Mouse (Mus musculus): ENCODE results near the gene Pop7.
A peak's percentile ranks its signal among the peaks of the same experiment; 100 is the strongest.

Gene Pop7

DNA sequence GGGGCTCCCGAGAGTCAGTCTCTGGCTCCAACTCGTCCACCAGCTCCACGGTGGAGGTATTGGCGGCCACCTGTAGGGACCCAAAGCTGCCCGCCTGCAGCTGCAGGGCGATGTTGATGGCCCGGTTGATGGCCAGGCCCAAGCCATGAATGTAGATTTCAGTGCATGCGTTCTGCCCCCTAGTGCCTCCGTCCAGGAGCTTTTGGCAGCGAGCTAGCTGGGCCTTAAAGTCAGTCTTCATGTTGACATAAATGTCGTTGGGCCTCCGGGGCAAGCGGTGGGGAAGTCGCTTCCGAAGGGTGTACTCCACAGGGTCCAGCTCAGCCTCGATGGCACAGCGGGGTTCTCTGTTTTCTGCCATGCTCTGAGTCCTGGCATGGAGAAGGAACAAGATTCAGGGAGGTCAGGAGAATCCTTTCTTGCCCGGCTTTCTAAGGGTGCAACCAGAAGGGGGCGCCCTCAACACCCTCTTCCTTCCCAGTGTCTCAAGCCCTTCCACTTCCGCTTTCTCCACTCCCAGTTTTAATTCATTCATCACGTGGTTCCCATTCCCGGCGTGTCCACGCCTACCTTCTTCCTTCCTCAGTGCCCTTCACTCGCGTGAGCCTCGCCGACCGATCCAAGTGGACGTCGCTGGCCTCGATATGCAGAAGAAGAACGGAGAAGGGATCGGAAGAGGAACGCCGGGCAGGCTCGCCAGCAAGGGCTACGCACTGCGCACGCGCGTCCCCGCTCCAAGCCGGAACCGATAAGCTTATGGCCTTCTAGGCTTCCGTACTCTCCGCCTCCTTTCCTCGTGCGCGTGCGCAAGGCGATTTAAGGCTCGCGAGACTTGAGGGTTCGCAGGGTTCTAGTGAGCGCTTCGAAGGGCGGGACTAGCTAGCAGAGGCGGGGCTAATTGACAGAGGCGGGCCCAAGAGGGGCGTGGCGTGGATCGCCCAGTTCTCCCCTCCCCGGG lies at the start of gene Pop7:
TSS of gene Pop7 (minus strand) at position 810 of the 958 bp plus-strand sequence.
- peak; percentile 100 for DNase-seq (ENCODE audit: low spot score)

DNA sequence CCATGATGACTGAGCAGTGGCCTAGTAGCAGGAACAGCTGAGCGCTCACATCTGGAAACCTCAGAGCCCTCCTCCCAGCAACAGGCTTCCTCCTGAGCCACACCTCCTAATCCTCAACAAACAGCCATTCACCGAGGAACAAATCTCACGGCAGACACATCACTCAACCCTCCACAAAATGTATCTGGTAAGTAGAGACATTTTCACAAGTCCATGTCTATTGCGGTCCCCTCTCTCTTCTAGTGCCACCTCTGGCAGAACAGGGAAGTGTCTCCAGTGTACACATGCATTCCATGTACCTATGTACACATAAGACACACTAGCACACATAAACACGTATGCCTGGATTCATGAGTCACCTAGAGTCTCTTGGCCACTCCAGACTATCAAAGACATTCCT lies 48.8 kb upstream of the Pop7 start:
- no peak for DNase-seq (ENCODE audit: low spot score)

DNA sequence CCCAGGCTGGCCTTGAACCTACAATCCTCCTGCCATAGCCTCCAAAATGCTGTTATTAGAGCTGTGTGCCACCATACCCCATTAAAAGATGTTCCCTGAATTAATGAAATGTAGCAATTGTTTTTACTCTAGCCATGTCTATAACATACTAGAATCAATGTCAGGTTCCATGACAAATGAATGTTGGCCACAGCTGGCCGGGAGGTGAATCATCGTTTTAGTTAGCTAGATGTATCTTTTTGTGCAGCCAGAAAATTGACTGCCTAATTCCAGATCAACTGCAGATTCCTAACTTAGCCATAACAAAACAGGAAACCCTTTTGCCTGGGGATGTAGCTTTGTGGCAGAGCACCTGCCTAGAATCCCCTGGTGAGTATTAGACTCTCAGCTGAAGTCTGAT lies 47.5 kb upstream of the Pop7 start:
- no peak for DNase-seq (ENCODE audit: low spot score)

DNA sequence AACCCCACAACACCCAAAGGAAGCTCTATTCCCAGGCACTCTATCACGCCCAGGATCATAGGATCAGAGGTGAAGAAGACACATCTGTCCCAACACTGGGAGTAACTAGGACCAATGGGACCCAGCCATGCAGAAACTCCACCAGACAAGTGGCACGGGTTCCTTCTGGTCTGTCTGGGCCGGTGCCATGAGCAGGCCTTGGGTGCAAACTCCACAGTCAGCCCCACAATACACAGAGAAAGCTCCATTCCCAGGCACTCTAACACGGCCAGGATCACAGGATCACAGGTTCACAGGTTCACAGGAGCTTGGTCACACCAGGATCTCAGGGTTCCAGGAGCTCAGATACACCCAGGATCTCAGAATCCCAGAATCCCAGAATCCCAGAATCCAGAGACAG lies 43.3 kb upstream of the Pop7 start:
- no peak for DNase-seq (ENCODE audit: low spot score)

DNA sequence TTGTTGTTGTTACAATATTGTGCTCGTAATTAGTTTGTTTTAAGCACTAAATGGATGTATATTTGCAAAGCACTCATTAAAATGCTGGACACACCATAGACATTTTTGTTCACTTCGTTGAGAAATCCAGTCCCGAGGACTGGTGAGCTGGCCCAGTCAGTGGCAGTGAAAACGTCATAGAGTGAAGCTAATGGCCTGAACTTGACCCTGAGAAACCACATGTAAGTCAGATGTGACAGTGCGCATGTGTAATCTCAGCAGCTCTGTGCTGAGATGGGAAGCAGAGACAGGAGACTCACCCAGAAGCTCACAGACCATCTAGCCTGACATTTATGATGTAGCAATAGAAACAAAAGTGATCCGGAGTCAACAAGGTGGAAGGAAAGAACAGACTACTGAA lies 42.6 kb upstream of the Pop7 start:
- DNase-seq (ENCODE audit: low spot score) = no peak

DNA sequence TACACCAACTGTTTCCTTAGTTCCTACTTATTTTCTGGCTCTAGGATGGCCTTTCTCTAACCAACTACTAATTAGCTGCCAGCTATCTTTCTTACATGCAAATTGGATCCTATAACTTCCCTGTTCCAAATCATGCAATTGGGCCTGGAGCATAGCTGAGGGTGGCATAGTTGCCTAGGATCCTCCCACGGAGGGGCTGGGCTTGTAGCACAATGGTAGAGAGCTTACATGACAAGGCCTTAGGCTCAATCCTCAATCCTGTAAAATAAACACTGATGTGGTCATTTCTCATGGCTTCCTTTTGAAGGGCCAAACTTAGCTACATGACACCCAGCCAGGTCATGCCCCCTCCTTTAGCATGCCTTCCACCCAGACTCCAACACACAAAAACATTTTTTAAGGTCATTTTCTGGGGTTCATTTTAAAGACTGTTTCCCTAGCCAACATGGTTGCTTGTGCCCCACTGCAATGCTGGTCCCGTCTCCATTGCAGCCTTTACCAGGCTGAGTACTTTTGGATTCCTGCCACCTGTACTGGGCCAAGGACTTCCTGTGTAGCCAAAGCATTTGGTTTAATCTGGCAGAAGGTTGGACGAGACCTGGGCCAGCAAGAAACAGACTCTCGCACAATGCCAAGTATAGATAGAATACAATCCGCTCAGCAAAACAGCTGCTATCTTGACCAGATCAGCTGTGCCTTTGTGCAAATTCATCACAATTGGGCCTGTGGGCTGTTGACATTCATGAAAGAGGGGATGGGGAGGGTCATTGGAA lies 39.6 kb upstream of the Pop7 start:
- peak; percentile 24 for DNase-seq (ENCODE audit: low spot score)

DNA sequence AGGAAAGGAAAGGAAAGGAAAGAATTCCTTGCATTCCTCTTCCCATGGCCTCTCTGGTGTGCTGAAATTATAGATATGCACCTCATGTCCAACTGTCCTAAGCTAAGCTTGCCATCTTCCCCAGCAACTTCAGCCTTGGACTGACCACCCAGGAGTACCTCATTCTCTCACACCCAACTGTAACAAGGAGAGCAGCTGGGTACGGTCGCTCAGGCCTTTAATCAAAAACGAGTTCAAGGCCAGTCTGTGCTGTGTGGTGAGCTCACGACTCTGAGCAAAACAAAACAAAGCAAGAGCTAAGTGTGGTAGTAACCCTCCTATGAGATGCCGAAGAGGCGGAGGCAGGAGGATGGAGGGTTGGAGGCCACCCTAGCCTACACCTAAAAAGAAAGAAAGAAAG lies 38.7 kb upstream of the Pop7 start:
- DNase-seq (ENCODE audit: low spot score) = no peak

DNA sequence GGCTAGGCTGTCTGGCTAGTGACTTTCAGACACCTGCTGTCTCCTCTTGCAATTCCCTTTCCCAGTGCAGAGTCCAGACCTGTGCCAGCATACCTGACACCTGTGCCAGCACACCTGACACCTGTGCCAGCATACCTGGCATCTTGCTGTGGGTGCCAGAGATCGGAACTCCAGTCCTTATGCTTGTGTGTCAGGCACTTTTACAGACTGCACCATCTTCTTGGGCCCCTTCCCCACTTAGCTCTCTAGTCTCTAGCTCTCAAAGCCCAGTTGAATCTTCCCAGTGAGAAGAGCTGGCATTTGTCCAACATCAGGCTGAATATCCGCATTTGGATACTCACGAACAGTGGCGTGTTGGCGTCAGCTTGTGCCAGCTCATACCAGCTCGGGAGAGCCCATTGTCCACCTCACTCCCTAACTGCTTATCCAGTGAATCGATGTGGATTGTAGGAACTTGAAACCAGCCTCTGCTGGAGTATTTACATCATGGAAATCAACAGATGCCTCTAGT lies 37.0 kb upstream of the Pop7 start:
- DNase-seq (ENCODE audit: low spot score) = no peak

DNA sequence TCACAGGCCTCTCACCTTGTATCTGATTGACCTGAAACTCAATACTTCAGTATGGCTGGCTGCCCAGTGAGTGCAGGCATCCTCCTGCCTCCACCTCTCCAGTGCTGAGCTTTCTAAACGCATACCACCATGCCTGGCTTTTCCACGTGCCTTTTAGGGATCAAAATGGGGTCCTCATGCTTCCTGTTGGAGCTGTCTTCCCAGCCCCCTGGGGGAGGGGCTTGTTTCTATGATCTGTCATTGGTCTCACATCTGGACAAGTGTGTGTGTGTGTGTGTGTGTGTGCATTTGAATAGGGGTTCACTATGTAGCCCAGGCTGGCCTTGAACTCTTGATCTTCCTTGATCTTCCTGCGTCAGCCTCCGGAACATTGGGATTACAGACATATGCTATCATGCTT lies 35.1 kb upstream of the Pop7 start:
- no peak for DNase-seq (ENCODE audit: low spot score)

DNA sequence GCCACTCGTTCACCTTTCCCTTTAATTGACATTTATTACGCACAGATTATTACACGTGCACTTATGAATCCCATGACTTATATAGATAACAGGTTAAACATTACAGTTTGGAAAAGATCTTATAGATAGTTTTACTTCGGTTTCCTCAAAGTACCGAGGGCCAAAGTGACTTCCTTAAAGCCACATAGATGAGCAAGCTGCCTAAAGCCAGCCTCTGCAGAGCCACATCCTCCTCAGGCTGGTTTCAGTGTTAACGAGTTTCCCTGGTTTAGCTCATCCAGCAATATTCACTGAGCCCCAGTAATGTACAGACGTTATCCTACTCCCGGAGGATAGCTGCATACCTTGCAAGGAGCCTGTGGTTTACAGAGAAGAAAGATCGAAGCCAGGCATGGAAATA lies 33.0 kb upstream of the Pop7 start:
- DNase-seq (ENCODE audit: low spot score) = no peak

DNA sequence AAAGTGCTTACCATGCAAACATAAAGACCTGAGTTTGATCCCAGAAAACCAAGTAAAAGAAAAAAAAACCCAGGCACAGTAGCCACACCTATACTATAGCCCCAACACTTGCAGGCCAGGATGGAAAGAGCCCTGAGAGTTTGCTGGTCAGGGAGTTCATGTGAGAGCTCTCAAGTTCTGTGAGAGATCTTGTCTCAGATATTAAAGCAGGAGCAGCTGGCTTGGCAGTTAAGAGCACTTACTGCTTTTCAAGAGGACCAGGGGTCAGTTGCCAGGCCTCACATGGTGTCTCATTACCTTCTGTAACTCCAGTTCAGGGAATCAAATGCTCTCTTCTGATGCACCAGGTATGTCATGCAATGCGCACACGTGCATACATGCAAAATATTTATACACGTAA lies 32.4 kb upstream of the Pop7 start:
- DNase-seq (ENCODE audit: low spot score) = no peak

DNA sequence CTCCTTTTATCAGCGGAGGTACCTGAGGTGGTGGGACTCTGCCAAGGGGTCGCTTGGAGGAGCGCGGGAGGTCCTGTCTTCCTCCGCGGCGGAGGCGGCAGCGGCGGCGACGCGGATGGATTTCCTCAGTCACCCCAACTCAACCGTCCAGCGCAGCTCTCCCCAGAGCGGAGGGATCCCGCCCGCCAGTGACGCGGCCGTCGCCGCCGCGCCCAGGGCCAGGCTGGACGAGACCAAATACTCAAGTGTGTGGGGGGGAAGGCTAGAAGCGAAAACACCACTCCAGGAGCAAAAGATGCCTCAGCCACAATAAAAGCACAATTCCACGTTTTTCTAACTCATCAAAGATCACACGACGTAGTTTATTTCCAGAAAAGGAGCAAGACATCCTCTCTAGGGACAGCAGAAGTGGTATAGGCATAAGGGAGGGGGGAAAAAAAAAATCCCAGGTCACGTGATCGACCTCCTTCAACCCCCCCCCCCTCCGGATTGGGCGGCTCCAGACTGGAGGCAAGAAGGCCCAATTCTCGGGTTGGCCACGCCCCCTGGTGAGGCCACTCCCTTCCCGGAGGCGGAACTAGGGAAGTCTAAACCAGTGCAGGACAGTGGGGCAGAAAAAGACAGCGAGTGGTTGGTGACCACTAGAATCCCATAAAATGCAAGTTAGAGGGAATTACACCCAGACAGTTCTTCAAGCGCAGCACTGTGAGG lies 31.0 kb upstream of the Pop7 start, which contains the start of the genes Epo and Gnb2:
TSS of gene Epo (minus strand) at position 126 of the 711 bp plus-strand sequence.
TSS of gene Gnb2 (minus strand) at position 394 of the 711 bp plus-strand sequence.
- DNase-seq (ENCODE audit: low spot score) = peak; percentile 98

DNA sequence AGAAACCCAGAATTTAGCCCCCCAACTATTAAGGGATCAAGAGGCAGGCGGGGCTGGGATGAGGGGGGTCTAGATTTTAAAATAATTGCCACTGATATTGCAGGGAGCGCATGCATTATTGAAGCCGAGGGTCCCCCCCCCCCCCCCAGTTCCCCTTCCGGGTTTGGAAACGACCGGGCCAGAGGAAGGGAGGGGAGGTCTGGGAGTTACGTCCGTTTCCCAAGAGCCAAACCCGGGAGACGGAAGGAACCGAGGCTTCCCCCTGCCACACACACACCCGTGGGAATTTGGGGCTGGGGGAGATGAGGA lies 30.4 kb upstream of the Pop7 start:
- DNase-seq (ENCODE audit: low spot score) = no peak

DNA sequence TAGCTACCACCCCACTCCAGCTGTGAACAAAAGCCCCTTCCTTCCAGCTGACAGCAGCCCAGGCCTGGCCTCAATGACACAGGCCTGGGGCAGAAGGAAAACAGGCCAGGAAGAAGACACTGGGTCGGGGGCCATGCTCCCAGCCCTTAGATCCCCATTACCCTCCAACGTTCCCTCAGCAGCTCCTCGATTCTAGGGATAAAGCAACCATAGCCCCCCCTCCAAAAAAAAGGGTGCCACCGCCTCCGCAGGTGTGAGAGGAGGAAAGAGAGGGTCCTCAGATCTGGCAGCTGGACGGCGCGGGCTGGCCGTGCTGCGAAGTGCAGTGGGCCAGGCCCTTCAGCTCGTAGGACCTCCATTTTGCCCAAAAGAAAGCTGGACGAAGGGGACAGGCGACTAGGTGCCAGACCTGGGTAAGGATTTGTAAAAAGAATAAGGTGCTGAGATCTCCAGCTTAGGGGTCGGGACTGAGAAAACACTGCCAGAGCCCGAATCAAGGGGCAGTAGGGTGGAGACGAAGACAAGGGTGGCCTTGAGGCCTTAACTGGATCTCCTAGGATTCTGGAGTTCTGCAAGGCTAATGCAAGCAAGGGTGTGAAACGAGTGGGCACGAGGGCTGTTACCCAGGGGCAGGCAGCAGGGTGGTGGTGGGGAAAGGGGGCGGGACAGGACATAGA lies 30.0 kb upstream of the Pop7 start:
- DNase-seq (ENCODE audit: low spot score) = peak; percentile 40

DNA sequence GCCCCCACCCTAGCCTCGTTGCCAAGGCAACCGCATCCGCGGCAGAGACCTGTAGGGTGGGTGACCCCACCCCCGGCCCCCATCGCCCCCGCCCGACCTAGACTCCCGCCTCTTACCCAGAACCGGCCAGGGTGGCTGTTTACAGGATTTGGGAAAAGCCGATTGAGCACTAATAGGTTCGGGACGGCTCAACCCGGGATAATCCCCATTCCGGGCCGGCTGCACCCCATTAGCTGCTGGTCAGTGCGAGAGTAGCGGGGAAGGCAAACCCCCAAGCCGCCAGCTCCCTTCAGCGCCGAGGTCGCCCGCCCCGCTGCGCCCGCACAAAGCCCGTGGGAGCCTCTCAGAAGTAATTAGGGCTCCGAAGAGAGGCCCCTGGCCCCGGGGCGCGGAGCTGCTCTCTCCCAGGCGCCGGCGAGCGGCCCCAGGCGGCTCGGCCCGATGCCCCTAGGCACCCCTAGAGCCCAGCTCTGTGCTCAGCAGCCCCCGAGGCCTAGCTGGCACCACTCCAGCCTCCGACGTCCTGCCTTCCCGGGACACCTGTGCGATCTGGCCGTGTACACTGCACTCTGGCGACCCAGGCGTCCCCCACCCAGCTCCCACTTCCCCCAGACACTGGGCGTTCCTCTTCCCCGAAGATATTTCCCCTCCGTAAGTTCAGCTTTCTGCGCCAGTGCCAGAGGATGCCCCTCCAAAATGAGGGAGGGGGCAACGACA lies 29.3 kb upstream of the Pop7 start:
- DNase-seq (ENCODE audit: low spot score) = peak; percentile 63

DNA sequence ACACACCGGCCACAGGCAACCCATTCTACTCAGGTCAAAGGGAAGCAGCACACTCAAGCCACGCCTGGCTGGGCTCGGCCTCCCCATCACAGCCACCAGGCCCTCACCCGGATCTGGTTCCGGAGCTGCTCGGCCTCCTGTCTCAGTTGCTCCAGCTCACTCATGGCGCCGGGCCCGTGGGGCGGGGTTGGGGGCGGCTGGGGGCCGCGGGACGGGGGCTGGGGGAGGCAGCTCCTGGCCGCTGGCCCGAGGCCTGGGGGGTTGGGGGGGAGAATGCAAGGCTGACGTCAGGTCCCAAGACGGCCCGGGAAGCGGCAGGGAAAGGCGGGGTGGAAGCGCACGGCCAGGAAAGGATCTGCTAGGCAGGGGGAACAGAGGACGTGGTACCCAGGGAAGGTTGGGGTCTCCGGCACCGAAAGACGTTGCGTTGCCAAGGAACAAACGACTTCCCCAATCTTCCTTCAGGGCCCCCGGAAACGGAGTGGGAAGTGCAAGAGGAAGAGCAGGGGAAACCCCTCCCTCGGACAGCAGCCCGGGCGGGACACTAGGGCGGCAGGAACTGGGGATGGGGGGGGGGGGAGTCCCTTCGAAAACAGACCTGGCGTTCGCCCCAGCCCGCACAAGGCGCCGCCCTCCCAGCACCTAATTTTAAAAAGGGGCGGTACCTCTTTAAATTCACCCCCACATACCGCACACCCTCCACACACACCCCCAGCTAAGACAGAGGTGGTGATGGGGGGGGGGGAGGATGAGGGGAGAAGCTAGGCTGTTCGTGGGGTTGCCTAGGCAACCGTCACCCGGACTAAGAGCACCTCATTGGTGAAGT lies 28.5 kb upstream of the Pop7 start:
- peak; percentile 63 for DNase-seq (ENCODE audit: low spot score)

DNA sequence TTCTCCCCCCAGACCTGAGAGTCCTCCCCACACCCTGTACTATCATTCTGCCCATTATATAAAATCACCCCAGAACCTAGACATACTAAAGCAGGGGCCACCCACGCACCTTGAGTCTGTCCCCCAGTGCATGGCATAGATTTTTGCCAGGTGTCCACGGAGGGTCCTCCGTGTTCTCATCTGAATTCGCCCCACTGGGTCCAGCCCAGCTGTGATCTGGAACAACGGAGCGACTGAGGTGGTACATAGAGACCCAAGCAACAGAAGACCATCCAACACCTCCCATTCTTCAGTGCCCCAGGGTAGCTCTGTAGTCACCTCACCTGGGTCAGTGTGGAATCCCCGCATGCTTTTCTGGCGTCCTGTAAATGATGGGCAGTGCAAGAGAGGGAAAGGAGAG lies 27.8 kb upstream of the Pop7 start:
- DNase-seq (ENCODE audit: low spot score) = no peak

DNA sequence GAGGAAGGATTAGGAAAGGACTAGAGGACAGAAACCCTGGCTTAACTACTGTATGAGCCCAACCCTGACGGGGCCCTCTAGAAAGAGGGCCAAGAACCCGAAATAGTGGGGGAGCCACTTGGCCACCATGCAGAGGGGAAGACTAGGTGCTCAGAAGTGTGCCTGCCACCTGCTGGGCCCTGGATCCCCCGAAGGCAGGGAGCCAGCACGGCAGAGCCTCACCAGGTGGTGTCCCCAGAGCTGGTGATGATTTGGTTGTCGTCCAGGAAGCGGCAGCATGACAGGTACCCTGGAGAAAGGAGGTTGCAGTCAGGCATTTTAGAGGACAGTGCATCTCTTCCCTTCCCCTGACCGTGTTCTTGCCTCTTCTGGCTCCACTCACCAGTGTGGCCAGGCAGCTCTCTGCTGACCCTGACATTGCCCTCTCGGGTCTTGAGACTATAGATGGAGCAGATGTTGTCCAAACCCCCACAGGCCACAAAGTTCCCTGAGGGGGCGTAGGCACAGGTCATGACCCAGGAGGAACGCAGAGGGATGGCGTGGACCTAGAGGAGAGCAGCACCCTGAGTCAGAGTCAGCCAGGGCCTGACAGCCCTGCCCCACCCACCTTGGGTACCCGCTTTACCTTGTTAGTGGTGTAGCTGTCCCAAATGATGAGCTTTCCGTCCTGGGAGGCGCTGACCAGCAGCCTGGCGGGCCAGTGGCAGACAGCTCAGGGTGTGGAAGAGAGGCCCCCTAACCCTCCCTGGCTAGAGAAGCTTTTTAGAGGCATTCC lies 27.1 kb upstream of the Pop7 start:
- DNase-seq (ENCODE audit: low spot score) = no peak

DNA sequence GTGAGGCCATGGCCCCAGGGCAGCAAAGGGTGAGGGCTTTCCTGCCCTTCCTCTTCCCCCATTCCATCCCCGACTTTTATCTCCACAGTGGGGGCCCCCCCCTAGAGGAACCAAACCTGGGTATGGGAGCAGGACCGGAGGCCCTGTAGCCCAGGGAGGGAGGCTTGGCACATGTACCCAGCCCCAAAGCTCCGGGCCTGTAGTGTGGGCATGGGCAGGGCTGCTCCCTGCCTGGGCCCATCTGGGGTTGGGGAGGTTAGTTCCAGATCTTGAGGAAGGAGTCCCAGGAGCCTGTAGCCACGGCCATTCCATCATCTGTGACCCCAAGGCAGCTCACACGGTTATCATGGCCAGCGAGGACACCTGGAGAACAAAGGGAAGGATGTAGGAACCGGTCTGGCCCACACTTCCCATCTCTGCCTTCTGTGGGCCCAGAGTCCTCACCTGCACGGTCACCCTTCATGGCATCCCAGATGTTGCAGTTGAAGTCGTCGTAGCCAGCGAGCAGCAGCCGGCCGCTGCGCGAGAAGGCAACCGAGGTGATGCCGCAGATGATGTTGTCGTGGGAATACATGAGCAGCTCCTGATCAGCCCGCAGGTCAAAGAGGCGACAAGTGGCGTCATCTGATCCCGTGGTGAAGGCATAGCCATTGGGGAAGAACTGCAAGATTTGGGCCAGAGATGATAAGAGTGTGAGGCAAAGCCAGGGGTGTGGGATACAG lies 26.1 kb upstream of the Pop7 start:
- DNase-seq (ENCODE audit: low spot score) = no peak
